Mouse (Mus musculus): ENCODE measurements around the gene Klc3.

DNA sequence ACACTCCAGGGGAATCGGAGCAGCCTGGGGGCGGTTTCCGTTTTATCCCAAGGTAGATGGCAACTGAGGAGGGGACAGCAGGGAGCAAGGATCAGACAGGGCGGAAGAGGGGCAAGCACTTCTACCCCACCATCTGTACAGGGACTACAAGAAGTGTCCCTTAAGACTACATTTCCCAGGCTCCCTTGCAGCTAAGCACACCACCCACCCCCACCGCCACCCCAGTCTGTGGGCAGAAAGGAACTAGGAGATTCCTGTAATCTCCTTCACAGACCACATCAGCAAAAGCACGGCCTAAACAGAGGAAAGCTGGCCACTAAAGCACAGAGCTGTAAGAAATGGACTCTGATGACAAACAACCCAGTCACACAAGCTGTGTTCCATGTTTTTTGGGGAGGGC, 22.4 kb upstream of the Klc3 start:
- TF ChIP-seq POLR2A (IDR thresholded peaks at IDR 0.05; ENCODE audit: borderline replicate concordance, control insufficient read depth, low read depth, low read length), result no peak
- no peak for TF ChIP-seq CTCF (IDR thresholded peaks at IDR 0.05; ENCODE audit: control insufficient read depth, insufficient read depth, low read length)
